Mouse (Mus musculus) brain, embryonic 14.5 days (tissue): Measurements from ENCODE around the gene Ltc4s.

Experiments used
- CTCF ChIP-seq: fragments of 200-500 bp; IDR thresholded peaks from 2 replicates; pipeline ENCODE4 v1.5.1; 2012; ENCODE audit warnings: inconsistent platforms, mild to moderate bottlenecking, moderate library complexity, borderline replicate concordance; ENCODE audit not compliant: insufficient read depth, insufficient read length; ENCODE audit errors: extremely low read depth
- POLR2A ChIP-seq: fragments of 200-500 bp; IDR thresholded peaks from 2 replicates; pipeline ENCODE4 v1.6.1; 2012; ENCODE audit warnings: mild to moderate bottlenecking, inconsistent platforms, borderline replicate concordance; ENCODE audit not compliant: poor library complexity, insufficient read depth, insufficient read length, severe bottlenecking; ENCODE audit errors: extremely low read depth

DNA sequence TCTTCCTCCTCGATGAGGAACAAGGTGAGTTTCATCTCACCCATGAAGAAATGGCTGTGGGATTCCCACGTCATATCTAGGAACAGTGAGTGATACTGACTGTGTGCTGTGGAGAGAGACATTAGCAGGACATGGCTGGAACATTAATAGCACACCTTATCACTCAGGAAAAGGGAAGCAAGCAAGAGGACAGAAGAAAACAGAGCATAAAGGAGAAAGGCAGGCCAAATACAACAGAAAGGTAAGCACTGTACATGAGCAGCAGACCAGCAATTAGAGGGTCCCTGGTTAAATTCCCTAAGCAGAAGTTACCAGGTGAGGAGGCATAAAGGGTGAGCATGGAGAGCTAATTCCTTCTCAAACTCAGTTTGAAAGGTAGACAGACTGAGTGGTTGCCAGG, 36.7 kb upstream of the Ltc4s start:
- TF ChIP-seq CTCF, result no peak
- no peak for TF ChIP-seq POLR2A
